In genomic region chr13:72166225-72166624, GRCm38 (mm10) we compare ENCODE assay signal across 15 mouse cellular contexts.
DNase-seq lines count a peak whose midpoint lies in the region; ATAC-seq lines count a peak whose summit lies in the region.
"Had no signal": no experiment of that assay in that cellular context is flagged by ENCODE, and none has a peak within 500 bp of the region (broad histone marks: within the 10 kb centered on the region; RNA-seq: fewer than 3 reads in every experiment).

No protein-coding gene starts in this region.

- no peak for ATAC-seq in heart, embryonic 11.5 days (replicated peaks; ENCODE audit: insufficient number of reproducible peaks, low FRiP score, low TSS enrichment)
- no peak for ATAC-seq in kidney, embryonic 16.5 days (ENCODE audit: low FRiP score, low TSS enrichment)

- H3K36me3 ChIP-seq in heart, embryonic 11.5 days (ENCODE audit: control insufficient read depth, insufficient read depth, low read length): no peaks in the 10 kb centered on the region
- H3K36me3 ChIP-seq in kidney, embryonic 16.5 days (ENCODE audit: insufficient read depth, low read length): no peaks in the 10 kb centered on the region
- H3K36me3 ChIP-seq in embryonic facial prominence, embryonic 10.5 days (replicated peaks): no peaks in the 10 kb centered on the region
- H3K36me3 ChIP-seq: hindbrain, embryonic 15.5 days had no signal

- H3K4me1 ChIP-seq in heart, embryonic 11.5 days (ENCODE audit: control insufficient read depth, insufficient read depth, low read length): no peaks in the 10 kb centered on the region
- H3K4me1 ChIP-seq in kidney, embryonic 16.5 days (ENCODE audit: insufficient read depth, low read length): no peaks in the 10 kb centered on the region
- H3K4me1 ChIP-seq in embryonic facial prominence, embryonic 10.5 days: no peaks in the 10 kb centered on the region
- H3K4me1 ChIP-seq: hindbrain, embryonic 15.5 days had no signal

- DNase-seq in heart, adult 11 months: peak; percentile 66
- peak; percentile 8 to 28 for DNase-seq in kidney, postnatal 4 days
- DNase-seq in embryonic facial prominence, embryonic 10.5 days (ENCODE audit: low spot score): peak; percentile 23
- DNase-seq in lung, postnatal 25 days (ENCODE audit: low spot score): peak; percentile 27
- no peak for DNase-seq in right cerebral cortex, postnatal 14 days
- no peak for DNase-seq in adrenal gland, adult 8-10 months
- DNase-seq: adrenal gland, postnatal 14 days; cerebellum, postnatal 25 days; gastrocnemius, postnatal 36 days; liver; midbrain, embryonic 14.5 days had no signal

- H3K27ac ChIP-seq in heart, embryonic 11.5 days (ENCODE audit: low read depth, low read length): no peak overlapping the region
- no peak overlapping the region for H3K27ac ChIP-seq in kidney, embryonic 16.5 days (ENCODE audit: low read length)
- H3K27ac ChIP-seq in embryonic facial prominence, embryonic 10.5 days (replicated peaks): no peak overlapping the region
- H3K27ac ChIP-seq: hindbrain, embryonic 15.5 days; macrophage had no signal

- H3K9ac ChIP-seq in heart, embryonic 11.5 days (ENCODE audit: low read depth, low read length): no peak overlapping the region
- H3K9ac ChIP-seq in kidney, embryonic 16.5 days (replicated peaks; ENCODE audit: low read length): no peak overlapping the region
- H3K9ac ChIP-seq: hindbrain, embryonic 15.5 days had no signal

- H3K4me3 ChIP-seq in heart, embryonic 11.5 days (ENCODE audit: low read depth, low read length): no peak overlapping the region
- no peak overlapping the region for H3K4me3 ChIP-seq in kidney, embryonic 16.5 days (ENCODE audit: low read length)
- no peak overlapping the region for H3K4me3 ChIP-seq in embryonic facial prominence, embryonic 10.5 days
- H3K4me3 ChIP-seq: hindbrain, embryonic 15.5 days had no signal

- H3K27me3 ChIP-seq in heart, embryonic 11.5 days (ENCODE audit: control insufficient read depth, insufficient read depth, low read length): no peaks in the 10 kb centered on the region
- H3K27me3 ChIP-seq in kidney, embryonic 16.5 days (ENCODE audit: insufficient read depth, low read length): no peaks in the 10 kb centered on the region
- no peaks in the 10 kb centered on the region for H3K27me3 ChIP-seq in embryonic facial prominence, embryonic 10.5 days (replicated peaks; ENCODE audit: low read depth, poor library complexity, severe bottlenecking)
- H3K27me3 ChIP-seq: hindbrain, embryonic 15.5 days had no signal

- H3K9me3 ChIP-seq in heart, embryonic 11.5 days (replicated peaks; ENCODE audit: control insufficient read depth, low read length): no peaks in the 10 kb centered on the region
- no peaks in the 10 kb centered on the region for H3K9me3 ChIP-seq in kidney, embryonic 16.5 days (ENCODE audit: low read length)
- H3K9me3 ChIP-seq in embryonic facial prominence, embryonic 10.5 days: no peaks in the 10 kb centered on the region
- H3K9me3 ChIP-seq: hindbrain, embryonic 15.5 days had no signal

- H3K4me2 ChIP-seq in heart, embryonic 11.5 days: no peak overlapping the region
- H3K4me2 ChIP-seq in kidney, embryonic 16.5 days (replicated peaks; ENCODE audit: low read depth, low read length): no peak overlapping the region
- H3K4me2 ChIP-seq: hindbrain, embryonic 15.5 days had no signal

- WGBS in heart, embryonic 11.5 days (ENCODE audit: insufficient replicate concordance): 63% methylated on average over 2 of the region's 2 CpGs
- WGBS in kidney, embryonic 16.5 days: 63% methylated on average over 2 of the region's 2 CpGs
- WGBS in embryonic facial prominence, embryonic 10.5 days: 54% methylated on average over 2 of the region's 2 CpGs

Comparison
In these comparisons a context has a peak if more than half of its experiments do, and no peak if none do; other contexts are left out.
1. DNase-seq: peak in heart, adult 11 months (single experiment), kidney, postnatal 4 days (2 of 2), embryonic facial prominence, embryonic 10.5 days (single experiment) and lung, postnatal 25 days (single experiment); none in right cerebral cortex, postnatal 14 days (single experiment) and adrenal gland, adult 8-10 months (single experiment).